Mouse (Mus musculus) right cerebral cortex, postnatal 36 days (tissue): Measurements from ENCODE around the gene 4921517D22Rik.
A peak's percentile ranks its signal among the peaks of the same experiment; 100 is the strongest.
"Not testable (repeated sequence)": the region's sequence is repeated elsewhere in the genome, so short reads cannot be mapped to it uniquely, and the experiment has no call there.

ENCODE experiments used
- DNase-seq, 2 experiments: peaks; one replicate each; pipeline ENCODE4 v3.0.0; 2022; ENCODE audit warnings: low spot score in 2 of 2, mixed read lengths in 1 of 2

The 4921517D22Rik gene

GRCm38 (mm10) chr13:59694008-59694407 lies at the start of gene 4921517D22Rik:
TSS of gene 4921517D22Rik (minus strand) at chr13:59694108.
- no peak for DNase-seq

GRCm38 (mm10) chr13:59741697-59742096 lies 47.8 kb upstream of the 4921517D22Rik start:
- no peak for DNase-seq

GRCm38 (mm10) chr13:59741096-59741495 lies 47.2 kb upstream of the 4921517D22Rik start:
- no peak for DNase-seq

GRCm38 (mm10) chr13:59739397-59739796 lies 45.5 kb upstream of the 4921517D22Rik start:
- DNase-seq, result no peak

GRCm38 (mm10) chr13:59738455-59738854 lies 44.5 kb upstream of the 4921517D22Rik start:
- no peak for DNase-seq

- DNase-seq, result no peak
These were observed 41.3 kb upstream of the 4921517D22Rik start for GRCm38 (mm10) chr13:59735190-59735589.

- DNase-seq, result not testable (repeated sequence)
These were observed 40.4 kb upstream of the 4921517D22Rik start for GRCm38 (mm10) chr13:59734347-59734746.

GRCm38 (mm10) chr13:59733936-59734335 lies 40.0 kb upstream of the 4921517D22Rik start:
- no peak for DNase-seq

GRCm38 (mm10) chr13:59731652-59732051 lies 37.7 kb upstream of the 4921517D22Rik start, which contains the start of gene Spata31d1d:
TSS of gene Spata31d1d (minus strand) at chr13:59731752.
- no peak for DNase-seq

- peak; percentile 67 to 70 for DNase-seq
These were observed 34.6 kb upstream of the 4921517D22Rik start for GRCm38 (mm10) chr13:59728378-59729093.

- no peak for DNase-seq
These were observed 32.4 kb upstream of the 4921517D22Rik start for GRCm38 (mm10) chr13:59726139-59726867.

GRCm38 (mm10) chr13:59722089-59722488 lies 28.2 kb upstream of the 4921517D22Rik start:
- DNase-seq, result not testable (repeated sequence)

GRCm38 (mm10) chr13:59719475-59719874 lies 25.6 kb upstream of the 4921517D22Rik start:
- DNase-seq, result no peak

GRCm38 (mm10) chr13:59718857-59719440 lies 25.0 kb upstream of the 4921517D22Rik start:
- not testable (repeated sequence) for DNase-seq

GRCm38 (mm10) chr13:59713710-59714109 lies 19.8 kb upstream of the 4921517D22Rik start:
- DNase-seq, result no peak

- not testable (repeated sequence) for DNase-seq
These were observed 18.1 kb upstream of the 4921517D22Rik start, which contains the start of gene Spata31d1b for GRCm38 (mm10) chr13:59711984-59712383. TSS of gene Spata31d1b (plus strand) at chr13:59712284.

GRCm38 (mm10) chr13:59710230-59710629 lies 16.3 kb upstream of the 4921517D22Rik start, which contains the start of gene Spata31d1a:
TSS of gene Spata31d1a (minus strand) at chr13:59710330.
- DNase-seq, result no peak

GRCm38 (mm10) chr13:59704562-59704961 lies 10.7 kb upstream of the 4921517D22Rik start:
- DNase-seq, result peak; percentile 7 to 27

- peak; percentile 12 to 58 for DNase-seq
These were observed 9.6 kb upstream of the 4921517D22Rik start for GRCm38 (mm10) chr13:59703514-59703913.

- DNase-seq, result not testable (repeated sequence)
These were observed 6.2 kb upstream of the 4921517D22Rik start for GRCm38 (mm10) chr13:59700137-59700536.

GRCm38 (mm10) chr13:59699131-59699530 lies 5.2 kb upstream of the 4921517D22Rik start:
- peak in 1 of 2 experiments; percentile 16 for DNase-seq

GRCm38 (mm10) chr13:59695781-59696180 lies 1.9 kb upstream of the 4921517D22Rik start:
- no peak for DNase-seq
